Mouse (Mus musculus): ENCODE results near the gene Scube1. TPM values are rescaled to one million over a fixed set of nuclear protein-coding genes. Genes with fewer than 3 reads are reported as not detected.
A peak's percentile ranks its signal among the peaks of the same experiment; 100 is the strongest.

Scube1 gene
- polyA plus RNA-seq, 1 experiment from 2014 or later = 23.6 TPM

GRCm38 (mm10) chr15:83562626-83563270, 162.1 kb downstream of the Scube1 start:
- Histone ChIP-seq H3K27ac (ENCODE audit: low read length) (no peak overlapping the region), H3K4me1 (replicated peaks; ENCODE audit: control insufficient read depth, insufficient read depth, low read length) (peaks cover 20% of the 10 kb centered on the region), H3K27me3 (replicated peaks; ENCODE audit: control insufficient read depth, insufficient read depth, low read length) (peaks cover 2% of the 10 kb centered on the region; the same call in 1 of the 2 replicates), H3K4me3 (replicated peaks; ENCODE audit: low read length) (no peak overlapping the region), H3K4me2 (ENCODE audit: low read length) (peak overlapping the region; percentile 67), H3K9ac (replicated peaks; ENCODE audit: low read depth, low read length) (0 out of 2 replicates have a peak overlapping the region, but pooled peaks have one; percentile 36), H3K36me3 (ENCODE audit: control insufficient read depth, insufficient read depth) (no peaks in the 10 kb centered on the region), H3K9me3 (ENCODE audit: control insufficient read depth, low read length) (no peaks in the 10 kb centered on the region)
- ATAC-seq = peak; percentile 87
- WGBS = 23% methylated on average over 15 of the region's 15 CpGs

DNA sequence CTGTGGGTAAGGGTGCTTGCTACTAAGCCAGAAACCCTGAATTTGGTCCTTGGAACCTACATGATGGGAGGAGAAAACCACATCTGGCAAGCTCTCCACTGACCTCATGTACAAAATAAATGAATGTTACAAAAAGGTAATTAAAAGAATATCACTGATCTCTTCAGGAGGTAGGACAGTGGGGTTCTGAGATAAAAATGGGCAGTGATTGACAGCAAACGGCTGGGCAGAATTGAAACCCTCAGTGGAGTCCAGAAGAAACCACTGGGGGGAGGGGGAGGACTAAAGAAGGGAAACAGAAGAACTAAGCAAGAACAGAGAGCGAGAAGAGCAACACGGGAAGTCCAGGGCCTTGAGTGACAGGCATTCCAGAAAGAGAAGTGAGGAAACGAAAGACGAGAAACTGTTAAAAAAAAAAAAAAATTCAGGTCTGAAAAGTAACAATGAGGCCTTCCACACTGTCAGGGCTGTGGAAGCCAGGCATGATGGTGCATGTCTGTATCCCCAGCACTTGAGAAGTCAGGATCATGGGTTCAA, 163.8 kb downstream of the Scube1 start:
- WGBS = 40% methylated on average over 5 of the region's 5 CpGs
- H3K9ac ChIP-seq (replicated peaks; ENCODE audit: low read depth, low read length) = no peak overlapping the region

GRCm38 (mm10) chr15:83555161-83555974, 169.5 kb downstream of the Scube1 start:
- H3K27me3 ChIP-seq (replicated peaks; ENCODE audit: control insufficient read depth, insufficient read depth, low read length) = no peaks in the 10 kb centered on the region
- under 1% methylated on average over 72 of the region's 74 CpGs for WGBS
- H3K4me3 ChIP-seq (replicated peaks; ENCODE audit: low read length) = peak overlapping the region; percentile 88
- no peaks in the 10 kb centered on the region for H3K9me3 ChIP-seq (ENCODE audit: control insufficient read depth, low read length)
- peaks cover 11% of the 10 kb centered on the region for H3K4me1 ChIP-seq (replicated peaks; ENCODE audit: control insufficient read depth, insufficient read depth, low read length)
- H3K36me3 ChIP-seq (ENCODE audit: control insufficient read depth, insufficient read depth) = 0 out of 2 replicates have a peak, but pooled peaks cover 2% of the 10 kb centered on the region
- peak overlapping the region; percentile 95 for H3K27ac ChIP-seq (ENCODE audit: low read length)
- peak overlapping the region; percentile 96 for H3K9ac ChIP-seq (replicated peaks; ENCODE audit: low read depth, low read length)
- peak overlapping the region; percentile 88 for H3K4me2 ChIP-seq (ENCODE audit: low read length)
- peak; percentile 95 for ATAC-seq

More for the DNA sequence above, 163.8 kb downstream of the Scube1 start:
- Histone ChIP-seq H3K4me2 (ENCODE audit: low read length) (no peak overlapping the region), H3K27me3 (replicated peaks; ENCODE audit: control insufficient read depth, insufficient read depth, low read length) (peaks cover 2% of the 10 kb centered on the region; the same call in 1 of the 2 replicates), H3K4me3 (replicated peaks; ENCODE audit: low read length) (no peak overlapping the region), H3K36me3 (ENCODE audit: control insufficient read depth, insufficient read depth) (no peaks in the 10 kb centered on the region), H3K9me3 (ENCODE audit: control insufficient read depth, low read length) (no peaks in the 10 kb centered on the region), H3K4me1 (replicated peaks; ENCODE audit: control insufficient read depth, insufficient read depth, low read length) (peaks cover 22% of the 10 kb centered on the region), H3K27ac (ENCODE audit: low read length) (no peak overlapping the region)
- ATAC-seq = no peak

Other genes with a start within 250 kb of the Scube1 start
- gene Ttll1, start 214.1 kb downstream of the Scube1 start, polyA plus RNA-seq (2015; fragmentation: Nextera tagmentation; extraction: Ambion mirVana) = 107 and 114 TPM in 2 replicates
- 0.36 and 1.1 TPM in 2 replicates for gene Bik, start 198.2 kb downstream of the Scube1 start, polyA plus RNA-seq (2015; fragmentation: Nextera tagmentation; extraction: Ambion mirVana)
- 10.1 and 10.6 TPM in 2 replicates for gene Tspo, start 161.4 kb downstream of the Scube1 start, polyA plus RNA-seq (2015; fragmentation: Nextera tagmentation; extraction: Ambion mirVana)
- gene Mcat, start 161.2 kb downstream of the Scube1 start, polyA plus RNA-seq (2015; fragmentation: Nextera tagmentation; extraction: Ambion mirVana) = 34.3 and 34.7 TPM in 2 replicates
- gene Ttll12, start 129.9 kb downstream of the Scube1 start, polyA plus RNA-seq (2015; fragmentation: Nextera tagmentation; extraction: Ambion mirVana) = 47.6 and 49.6 TPM in 2 replicates
- 400 and 477 TPM in 2 replicates for gene Mpped1, start 54.4 kb upstream of the Scube1 start, polyA plus RNA-seq (2015; fragmentation: Nextera tagmentation; extraction: Ambion mirVana)

Data from forebrain, embryonic 16.5 days (tissue).